Mouse (Mus musculus) heart, postnatal 36 days (tissue): ENCODE results near the gene Aes. TPM values are rescaled to one million over a fixed set of nuclear protein-coding genes. Genes with fewer than 3 reads are reported as not detected.

ENCODE experiments used
- DNase-seq, 2 experiments: peaks; one replicate each; pipeline ENCODE4 v3.0.0; 2021 to 2022
- intact Hi-C: fragments of 180-260 bp; cut with DNase I; formaldehyde crosslinking; loops from one replicate; pipeline ENCODE4 v1.15.1; 2025
- total RNA-seq, 2 experiments: library from RNA; stranded (reverse); gene quantifications; 2 replicates each; pipeline ENCODE4 v1.2.3; 2021

Aes gene
- total RNA-seq, 2 experiments from 2014 or later = 977 to 1,076 TPM

DNA sequence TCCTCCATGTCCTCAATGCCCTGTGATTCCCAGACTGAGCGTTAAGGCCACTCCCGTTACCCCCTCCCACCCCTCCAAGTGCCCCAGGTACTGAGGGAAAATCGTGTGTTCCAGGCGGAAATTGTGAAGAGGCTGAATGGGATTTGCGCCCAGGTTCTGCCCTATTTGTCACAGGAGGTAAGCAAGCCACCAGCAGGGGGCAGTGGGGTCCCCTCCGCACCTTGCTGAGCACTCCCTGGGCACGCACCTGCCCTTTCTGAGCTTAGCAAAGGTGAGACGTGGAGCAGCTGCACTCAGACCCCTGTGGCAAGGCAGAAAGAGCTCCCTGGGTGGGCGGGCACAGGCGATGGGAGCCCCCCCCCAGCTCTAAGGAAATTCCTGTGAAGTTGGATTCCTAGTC lies 5.4 kb downstream of the Aes start:
- intact Hi-C loops = loop anchor here (5.0 kb wide), 1 partner anchor 38 kb away; the partner anchor contains the start of gene Tle6
- peak in 1 of 2 experiments; percentile 59 for DNase-seq

DNA sequence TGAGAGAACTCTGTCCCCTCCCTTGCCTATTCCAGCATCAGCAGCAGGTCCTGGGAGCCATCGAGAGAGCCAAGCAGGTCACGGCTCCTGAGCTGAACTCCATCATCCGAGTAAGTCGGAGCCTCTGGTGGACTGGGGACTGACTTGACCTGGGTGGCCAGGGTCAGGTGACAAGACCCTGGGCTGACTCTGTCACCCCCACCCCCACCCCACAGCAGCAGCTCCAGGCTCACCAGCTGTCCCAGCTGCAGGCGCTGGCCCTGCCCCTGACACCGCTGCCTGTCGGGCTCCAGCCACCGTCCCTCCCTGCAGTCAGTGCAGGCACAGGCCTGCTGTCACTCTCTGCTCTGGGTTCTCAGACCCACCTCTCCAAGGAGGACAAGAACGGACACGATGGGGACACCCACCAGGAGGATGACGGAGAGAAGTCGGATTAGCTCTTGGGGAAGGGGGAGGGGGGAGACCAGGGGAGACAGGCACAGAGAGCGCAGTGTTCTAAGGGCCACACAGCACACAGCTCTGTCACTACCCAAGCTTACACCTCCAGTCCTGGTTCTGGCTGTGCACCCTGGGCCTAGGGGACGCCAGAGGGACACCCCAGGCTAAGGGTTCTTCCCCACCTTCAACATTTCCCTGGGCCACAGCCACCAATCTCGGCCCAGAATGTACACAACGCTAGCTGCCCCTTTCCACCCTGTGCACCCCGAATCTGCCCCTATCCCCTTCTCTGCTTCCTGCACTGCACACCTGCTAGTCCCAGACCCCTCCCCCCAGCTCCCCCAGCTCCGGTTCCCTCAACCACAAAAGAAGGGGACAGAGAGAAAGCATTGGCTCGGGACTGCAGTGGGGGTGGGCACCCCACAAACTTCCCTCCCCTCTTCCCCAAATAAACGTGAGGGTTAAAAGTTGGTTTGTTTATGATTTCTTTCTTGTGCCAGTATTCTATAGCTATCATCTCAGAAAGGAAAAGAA lies 6.3 kb downstream of the Aes start:
- DNase-seq = no peak
- intact Hi-C loops = no loop called here

DNA sequence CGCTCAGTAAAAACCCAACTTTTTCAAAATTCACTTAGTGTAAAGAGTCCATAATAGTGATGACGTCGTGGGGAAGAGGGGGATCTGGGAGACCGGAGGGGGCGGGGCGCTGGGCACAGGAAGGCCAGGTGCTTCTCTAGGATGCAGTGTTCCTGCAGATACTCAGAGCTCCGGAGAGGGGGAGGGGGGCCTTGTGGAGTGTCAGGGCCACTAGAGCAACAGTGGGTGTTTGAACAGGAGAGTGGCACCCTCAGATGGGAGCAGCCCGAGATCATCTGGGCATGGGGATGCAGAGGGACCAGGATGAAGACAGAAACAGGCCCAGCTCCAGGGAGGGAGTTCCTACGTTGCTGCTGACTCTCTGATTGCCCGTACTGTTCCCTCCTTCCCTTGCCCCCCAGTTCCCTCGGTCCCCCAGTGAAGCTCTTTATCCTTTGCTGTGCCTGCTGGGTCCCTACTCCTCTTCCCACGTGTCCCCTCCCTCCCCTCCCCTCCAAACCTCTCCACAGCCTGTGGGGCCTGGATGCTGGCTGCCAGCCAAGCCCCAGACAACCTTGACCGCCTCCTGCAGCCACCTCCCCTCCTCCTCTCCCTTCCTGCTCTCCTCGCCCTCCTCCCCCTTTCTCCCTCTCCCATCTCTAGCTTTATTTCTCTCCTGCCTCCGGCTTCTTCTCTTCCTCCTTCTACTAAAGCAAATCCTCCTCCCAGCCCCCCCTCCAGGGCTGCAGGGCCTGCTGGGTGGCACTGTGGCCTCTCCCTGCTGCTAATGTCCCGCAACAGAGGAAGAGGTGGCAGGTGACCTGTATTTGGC lies 9.3 kb downstream of the Aes start:
- no peak for DNase-seq
- intact Hi-C loops = no loop called here

DNA sequence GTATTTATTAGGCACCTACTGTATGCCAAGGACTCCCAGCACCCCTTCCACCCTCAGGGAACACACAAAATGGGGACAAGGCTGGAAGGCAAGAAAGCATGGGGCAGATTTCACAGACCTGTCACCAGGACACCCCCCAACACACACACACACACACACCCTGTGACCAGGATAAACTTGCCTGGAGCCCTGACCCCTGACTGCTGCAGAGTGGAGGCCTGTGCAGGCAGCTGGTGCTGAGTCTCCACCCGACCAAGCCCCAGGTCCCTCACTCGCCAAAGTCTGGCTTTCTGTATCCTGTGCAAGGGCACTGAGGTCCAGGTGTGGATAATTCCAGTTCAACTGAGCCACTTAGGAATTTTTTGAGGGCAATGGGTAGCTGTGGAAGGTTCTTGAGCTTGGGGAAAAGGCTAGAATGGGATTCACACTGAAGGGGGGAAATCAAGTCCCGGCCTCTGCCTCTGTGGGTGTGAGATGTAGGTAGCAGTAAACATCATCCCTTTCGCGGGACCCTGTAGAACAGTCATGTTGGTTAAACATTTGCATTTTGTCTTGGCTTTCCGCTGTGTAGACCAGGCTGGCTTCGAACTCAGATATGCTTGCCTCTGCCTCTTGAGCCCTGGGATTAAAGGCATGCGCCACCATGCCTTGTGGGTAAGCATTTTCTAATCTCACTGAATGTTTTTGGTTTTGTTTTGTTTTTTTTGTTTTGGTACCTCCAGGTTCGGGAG lies 10.4 kb downstream of the Aes start:
- intact Hi-C loops = loop anchor here (2.0 kb wide), 1 partner anchor 35 kb away; no protein-coding TSS in a partner anchor
- no peak for DNase-seq

DNA sequence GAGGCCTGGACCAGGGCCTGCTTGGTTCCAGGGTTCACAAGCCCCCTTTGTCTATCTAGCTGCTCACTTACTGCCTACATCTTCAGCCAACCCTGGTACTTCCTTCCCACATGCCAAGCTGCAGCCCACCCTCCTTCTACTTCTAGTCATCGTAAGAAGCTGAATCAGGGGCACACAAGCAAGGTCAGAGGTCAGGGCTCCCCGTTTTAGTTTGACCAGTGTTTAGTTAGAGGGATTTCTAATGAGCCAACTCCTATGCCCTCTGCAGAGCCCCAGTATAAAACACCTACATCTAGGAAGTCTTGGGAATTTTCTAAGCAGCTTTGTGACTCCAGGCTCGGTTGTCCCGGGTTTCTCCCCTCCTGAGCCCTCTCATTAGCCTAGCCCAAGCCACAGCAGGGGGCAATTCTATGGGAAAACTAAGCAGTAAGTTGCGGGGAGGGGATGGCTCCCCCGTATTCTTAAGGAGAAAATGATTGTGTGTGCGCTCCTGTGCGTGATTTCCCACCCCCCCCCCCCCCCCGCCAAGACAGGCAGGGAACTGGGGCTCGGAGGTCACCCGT lies 11.0 kb downstream of the Aes start:
- no peak for DNase-seq
- intact Hi-C loops = loop anchor here (2.0 kb wide), 1 partner anchor 34 kb away; no protein-coding TSS in a partner anchor

DNA sequence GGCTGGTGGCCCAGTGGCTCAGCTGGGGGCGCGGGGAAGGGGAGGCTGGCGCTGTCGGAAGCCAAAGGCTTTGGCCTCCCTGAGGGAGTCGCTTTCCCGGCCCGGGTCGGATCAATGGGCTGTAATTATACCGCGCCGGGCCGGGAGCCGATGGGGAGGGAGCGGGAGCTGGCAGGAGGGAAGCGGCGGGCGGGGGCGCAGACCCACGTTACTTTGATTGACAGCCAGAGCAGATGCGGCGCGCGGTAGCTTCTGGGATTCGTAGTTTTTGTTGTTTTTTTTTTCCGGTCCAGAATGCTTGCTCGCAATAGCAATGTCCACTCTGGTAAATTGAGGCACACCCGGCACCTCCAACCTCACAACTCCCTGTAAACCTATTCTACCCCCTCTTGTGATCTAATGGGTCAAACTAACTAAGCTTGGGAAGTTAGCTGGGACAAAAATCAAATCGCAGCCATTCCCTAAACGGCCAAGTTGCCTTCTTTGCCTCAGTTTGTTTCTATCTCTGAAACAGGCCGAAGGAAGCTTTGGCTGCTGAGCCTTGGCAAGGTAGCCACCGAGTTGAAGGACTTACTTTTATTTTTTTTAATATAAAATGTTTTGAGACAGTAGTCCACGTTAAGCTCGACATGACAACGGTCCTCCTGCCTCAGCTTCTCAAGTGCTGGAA lies 11.7 kb downstream of the Aes start:
- DNase-seq = peak; percentile 91 to 92
- intact Hi-C loops = loop anchor here (2.0 kb wide), 1 partner anchor 34 kb away; no protein-coding TSS in a partner anchor

DNA sequence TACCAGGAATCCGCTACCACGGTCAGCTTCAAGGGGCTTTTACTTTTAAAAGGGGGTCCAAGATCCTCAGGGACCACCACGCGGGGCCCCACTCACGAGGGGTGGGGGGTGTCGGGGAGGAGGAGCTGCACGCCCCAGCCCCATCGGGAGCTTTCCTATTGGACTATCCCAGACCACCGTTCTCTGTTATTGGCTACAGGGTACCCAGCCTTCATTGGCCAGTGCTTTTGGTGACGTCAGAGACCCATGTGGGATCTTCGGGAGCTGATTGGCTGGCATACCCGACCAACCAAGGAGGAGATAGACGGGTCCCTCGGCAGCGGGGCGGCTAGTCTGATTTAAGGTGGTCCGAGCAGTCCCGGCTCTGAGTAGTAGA lies 12.2 kb downstream of the Aes start:
- DNase-seq = peak; percentile 96
- intact Hi-C loops = loop anchor here (2.0 kb wide), 1 partner anchor 33 kb away; no protein-coding TSS in a partner anchor

DNA sequence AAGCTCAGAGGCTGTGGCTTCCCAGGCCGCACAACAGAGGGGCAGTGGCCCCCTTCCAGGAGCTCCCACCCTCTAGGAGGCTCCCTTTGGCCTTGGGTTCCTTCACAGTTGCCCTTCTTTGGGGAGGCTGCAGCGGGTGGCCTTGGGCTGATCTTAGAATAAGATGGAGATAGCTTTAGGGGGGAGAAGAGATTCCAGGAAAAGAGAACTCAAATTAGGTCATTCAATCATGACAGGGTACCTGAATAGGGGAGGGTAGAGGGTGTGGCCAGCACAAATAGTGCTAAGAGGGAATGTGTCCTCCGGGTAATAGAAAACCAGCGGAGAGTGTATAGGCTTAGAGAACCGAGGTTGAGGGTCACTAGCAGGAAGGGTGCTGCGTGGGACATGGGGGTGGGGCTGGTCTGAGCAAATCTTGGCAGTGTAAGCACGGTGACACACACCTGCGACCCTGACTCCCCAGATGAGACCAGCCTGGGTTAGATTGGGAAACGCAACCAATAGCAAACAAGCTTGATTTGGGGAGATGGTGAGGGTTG lies 12.9 kb downstream of the Aes start:
- intact Hi-C loops = no loop called here
- no peak for DNase-seq

DNA sequence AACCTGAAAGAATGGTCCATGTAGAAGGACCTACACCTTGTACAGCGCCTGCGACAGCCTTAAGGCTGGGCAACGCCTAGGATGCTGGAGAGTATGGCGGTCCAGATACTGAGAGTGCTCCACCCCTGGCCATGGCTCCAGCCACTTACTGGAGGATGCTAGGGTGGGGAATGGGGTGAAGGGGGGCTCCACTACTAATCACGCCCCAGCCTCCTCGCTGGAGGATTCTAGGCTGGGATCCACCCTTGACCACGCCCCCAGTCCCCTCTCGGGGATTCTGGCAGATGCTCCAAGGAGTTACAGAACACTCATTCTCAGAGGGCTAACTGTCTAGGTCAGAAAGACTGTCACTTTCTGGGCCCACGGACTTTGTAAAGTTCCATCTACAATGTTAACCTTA lies 13.7 kb downstream of the Aes start:
- intact Hi-C loops = no loop called here
- peak; percentile 57 to 73 for DNase-seq

DNA sequence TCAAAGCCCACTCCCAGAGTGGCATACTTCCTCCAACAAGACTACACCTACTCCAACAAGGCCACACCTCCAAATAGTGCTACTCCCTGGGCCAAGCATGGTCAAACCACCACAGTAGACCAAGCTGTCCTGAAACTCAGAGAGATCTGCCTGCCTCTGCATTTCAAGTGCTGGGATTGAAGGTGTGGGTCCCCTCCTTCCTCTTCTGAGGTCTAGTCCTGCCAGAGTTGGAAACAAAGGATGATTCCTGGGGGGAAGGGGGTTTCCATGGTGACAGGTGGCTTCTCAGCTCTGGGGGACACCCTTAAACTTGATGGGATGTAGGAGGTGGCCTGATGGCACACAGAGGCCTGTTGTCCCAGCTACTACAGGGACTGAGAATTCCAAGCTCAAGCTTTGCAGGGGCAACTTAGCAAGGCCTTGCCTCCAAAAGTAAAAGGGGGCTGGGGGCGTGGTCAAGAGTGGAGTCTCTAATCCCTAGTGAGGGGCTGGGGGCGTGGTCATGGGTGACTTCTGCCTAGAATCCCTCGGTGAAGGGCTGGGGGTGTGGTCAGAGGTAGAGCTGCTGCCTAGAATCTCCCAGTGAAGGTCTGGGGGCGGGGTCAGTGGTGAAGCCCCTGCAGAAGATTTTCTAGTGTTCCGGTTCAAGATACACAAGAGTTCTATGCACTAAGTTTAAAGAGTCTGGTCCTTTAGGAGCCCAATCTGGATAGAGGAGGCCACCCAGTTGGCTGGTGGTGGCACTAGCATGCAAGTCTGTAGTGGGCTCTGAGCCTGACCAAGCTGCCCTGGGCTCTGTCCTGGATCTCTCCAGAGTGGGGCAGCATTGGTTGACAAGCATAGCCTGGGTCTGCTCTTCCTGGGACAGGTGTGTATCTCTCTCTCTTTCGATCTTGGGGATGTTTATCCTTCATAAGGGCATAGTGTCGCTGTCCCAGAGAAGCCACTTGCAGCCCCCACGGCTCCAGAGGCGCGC lies 15.1 kb downstream of the Aes start, which contains the start of gene Tle2:
Gene Tle2 (plus strand): TSS at position 481 of the 976 bp plus-strand sequence.
- intact Hi-C loops = no loop called here

DNA sequence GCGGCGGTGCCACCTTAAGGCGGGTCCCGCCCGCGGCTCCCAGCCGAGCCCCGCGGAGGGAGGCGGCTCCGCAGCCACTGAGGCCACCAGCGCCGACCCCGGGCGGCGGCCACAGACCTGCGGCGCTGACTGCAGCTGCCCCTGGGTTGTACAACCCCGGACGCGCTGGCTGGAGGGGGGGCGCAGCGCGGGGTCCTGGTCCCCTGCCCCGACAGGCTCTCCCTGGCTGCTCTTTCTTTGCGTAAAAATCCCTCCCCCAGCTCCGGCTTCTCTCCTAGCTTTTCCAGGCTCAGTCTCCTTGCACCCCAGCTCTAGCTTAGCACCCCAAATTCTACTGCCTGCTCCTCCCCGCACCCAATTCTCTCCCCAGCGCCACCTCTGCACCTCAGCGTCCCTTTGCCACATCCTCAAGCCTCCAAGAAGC lies 15.9 kb downstream of the Aes start:
- DNase-seq = peak; percentile 66 to 71
- intact Hi-C loops = no loop called here

More for the DNA sequence above, 15.1 kb downstream of the Aes start, which contains the start of gene Tle2:
- no peak for DNase-seq

DNA sequence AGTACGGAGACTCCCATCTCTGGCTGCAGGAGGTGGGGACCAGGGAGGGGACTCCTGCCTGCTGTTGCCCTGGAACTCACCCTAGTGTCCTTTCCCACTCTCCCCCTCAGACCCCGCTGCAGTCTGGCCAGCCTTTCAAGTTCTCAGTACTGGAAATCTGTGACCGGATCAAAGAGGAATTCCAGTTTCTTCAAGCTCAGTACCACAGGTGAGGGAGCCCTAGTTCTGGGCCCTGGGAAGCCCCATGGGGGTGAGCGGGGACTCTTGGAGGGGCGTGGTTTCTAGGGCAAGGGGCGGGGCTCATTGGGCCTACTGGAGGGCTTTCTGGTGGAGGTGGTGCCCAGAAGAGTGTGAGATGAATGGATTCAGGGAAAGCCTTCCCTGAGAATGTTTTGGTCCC lies 16.4 kb downstream of the Aes start:
- no peak for DNase-seq
- intact Hi-C loops = no loop called here

DNA sequence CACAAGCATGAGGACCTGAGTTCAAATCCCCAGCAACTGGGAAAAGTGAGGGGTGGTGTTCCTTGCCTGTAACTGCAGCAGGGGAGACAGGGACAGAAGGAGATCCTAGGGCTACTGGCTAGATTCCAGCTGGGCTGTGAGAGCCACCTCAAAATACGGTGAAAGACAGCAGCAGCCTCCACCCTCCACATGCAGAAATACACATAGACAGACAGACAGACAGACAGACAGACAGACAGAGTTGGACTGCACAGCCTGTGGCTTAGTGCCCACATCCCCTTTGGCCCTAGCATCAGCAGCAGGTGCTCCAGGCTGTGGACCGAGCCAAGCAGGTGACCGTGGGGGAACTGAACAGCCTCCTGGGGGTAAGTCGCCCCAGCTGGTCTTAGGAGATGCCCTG lies 20.7 kb downstream of the Aes start:
- intact Hi-C loops = no loop called here
- DNase-seq = no peak

DNA sequence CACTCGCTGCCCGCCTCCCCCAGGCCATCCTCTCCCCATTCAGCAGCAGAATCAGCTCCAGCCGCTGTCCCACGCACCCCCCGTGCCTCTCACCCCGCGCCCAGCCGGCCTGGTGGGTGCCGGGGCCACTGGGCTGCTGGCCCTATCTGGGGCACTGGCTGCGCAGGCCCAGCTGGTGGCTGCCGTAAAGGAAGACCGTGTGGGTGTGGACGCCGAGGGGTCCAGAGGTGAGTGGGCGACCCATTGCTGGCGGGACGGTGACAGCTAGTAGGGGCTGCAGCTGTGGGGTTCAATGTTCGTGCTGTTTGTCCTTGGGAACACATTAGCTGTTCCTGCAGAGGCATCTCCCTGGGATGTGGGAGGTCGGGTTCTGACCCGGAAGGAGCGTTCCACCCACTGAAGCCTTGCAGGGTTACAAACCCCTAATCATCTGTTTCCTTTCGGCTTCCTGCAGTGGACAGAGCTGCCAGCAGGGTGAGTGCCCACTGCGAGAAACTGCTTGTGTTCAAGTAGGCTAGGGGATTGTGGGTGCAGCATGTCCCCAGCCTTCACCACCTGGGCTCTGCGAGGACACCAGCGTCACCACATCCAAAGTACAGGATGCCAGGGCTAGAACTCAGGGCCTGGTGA lies 21.3 kb downstream of the Aes start:
- intact Hi-C loops = no loop called here
- no peak for DNase-seq

DNA sequence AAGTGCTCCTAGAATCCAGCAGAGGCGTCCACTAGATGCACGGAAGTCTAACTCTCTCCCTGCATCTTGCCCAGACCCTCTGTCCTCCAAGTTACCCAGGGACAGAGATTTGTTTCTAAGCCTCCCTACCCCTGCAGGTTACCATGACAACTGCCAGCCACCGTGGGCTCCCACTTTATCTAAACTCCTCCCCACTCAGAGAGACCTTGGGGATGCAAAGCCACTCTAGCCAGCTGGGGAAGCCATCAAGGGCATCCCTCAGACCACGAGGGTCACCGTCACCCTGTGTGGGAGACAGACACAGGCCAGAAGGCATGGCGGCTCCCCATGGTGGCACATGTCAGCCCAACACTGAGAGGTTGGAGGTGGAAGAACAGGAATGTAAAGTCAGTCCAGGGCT lies 24.1 kb downstream of the Aes start:
- no peak for DNase-seq
- intact Hi-C loops = no loop called here

DNA sequence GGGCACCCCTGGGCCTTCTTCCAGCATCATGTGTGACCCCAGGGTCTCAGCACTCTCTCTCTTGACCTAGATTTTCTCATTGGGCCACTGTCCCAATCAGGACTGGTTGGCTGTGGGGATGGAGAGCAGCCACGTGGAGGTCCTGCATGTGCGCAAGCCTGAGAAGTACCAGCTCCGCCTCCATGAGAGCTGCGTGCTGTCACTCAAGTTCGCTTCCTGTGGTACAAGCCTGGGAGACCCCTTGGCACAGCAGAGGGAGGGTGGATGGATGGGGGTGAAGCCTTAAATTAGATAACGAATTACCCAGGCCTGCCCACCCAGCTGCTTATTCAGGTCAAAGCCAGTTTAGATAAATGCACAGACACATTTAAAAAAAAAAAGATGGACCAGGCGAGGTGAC lies 29.5 kb downstream of the Aes start:
- intact Hi-C loops = no loop called here
- DNase-seq = no peak

DNA sequence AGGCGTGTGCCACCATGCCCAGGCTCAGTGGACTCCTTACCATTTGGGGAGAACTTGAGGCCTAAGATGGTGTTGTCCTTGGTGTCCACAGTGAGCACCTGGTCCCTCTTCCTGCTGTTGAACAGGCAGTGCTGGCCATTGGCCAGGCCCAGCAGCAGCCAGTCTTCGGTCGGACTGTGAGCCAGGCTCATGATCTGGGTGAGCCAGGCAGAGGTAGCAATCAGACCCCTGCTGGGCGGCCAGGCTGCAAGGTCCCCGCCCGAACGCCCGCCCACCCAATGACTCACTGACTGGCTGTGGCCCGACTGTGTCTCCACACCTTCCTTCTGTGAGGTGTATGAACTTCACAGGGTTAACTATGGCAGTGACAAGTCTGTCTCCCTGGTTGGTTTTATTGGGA lies 32.6 kb downstream of the Aes start:
- intact Hi-C loops = no loop called here
- DNase-seq = no peak

DNA sequence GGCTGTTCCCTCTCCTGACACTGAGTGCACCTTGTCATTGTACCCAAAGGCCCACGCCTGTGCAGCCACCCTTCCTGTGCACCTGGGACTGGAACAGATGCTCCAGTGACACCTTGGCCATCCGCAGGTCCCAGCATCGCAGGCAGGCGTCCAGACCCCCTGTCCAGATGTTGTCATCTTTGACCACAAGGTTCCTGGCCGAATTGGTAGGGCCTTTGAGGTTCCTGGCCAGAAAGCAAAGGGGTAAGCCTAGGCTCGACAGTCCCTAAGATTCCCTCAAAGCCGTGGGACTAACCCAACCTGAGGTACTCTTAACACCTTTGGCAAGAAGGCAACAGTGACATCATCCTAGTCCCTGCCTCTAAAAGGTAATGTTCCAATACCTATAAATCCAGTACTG lies 33.3 kb downstream of the Aes start:
- no peak for DNase-seq
- intact Hi-C loops = no loop called here
